Mouse (Mus musculus) kidney, adult 2 months (tissue): ENCODE measurements around the gene Pde1c.

Source experiments
- CTCF ChIP-seq: fragments of 200-500 bp; conservative IDR thresholded peaks from 2 replicates; pipeline ENCODE4 v1.5.1; 2011; ENCODE audit warnings: low read depth, mild to moderate bottlenecking, control low read depth, low read length, moderate library complexity, mixed read lengths; ENCODE audit not compliant: insufficient read depth, insufficient read length
- POLR2A ChIP-seq: fragments of 200-500 bp; IDR thresholded peaks from one replicate; pipeline ENCODE4 v1.6.1; 2011; ENCODE audit warnings: low read depth, low read length, control low read depth

DNA sequence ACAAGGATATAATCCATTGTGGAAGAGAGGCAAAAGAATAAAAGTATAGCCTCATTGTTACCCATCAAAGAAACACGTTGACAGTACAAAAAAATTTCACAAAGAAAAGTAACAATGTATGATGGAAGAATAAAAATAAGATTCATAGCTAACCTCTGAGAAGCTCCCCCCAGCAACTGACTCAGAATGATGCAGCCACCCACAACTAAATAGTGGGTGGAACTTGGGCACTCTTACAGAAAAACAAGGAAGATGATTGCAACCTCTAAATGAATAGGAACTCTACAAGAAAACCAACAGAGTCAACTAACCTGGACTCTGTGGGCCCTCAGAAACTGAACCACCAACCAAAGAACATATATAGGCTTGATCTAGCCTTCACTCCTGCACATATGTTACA, 293.4 kb downstream of the Pde1c start:
- TF ChIP-seq POLR2A: no peak
- no peak for TF ChIP-seq CTCF
